Mouse (Mus musculus) retina, postnatal 7 days (tissue): Measurements from ENCODE around the gene Cactin.
A peak's percentile ranks its signal among the peaks of the same experiment; 100 is the strongest.

ENCODE experiments used
- DNase-seq: peaks from one replicate; pipeline ENCODE4 v3.0.0-alpha.2; 2012; ENCODE audit warnings: low read depth, low spot score

Cactin gene

DNA sequence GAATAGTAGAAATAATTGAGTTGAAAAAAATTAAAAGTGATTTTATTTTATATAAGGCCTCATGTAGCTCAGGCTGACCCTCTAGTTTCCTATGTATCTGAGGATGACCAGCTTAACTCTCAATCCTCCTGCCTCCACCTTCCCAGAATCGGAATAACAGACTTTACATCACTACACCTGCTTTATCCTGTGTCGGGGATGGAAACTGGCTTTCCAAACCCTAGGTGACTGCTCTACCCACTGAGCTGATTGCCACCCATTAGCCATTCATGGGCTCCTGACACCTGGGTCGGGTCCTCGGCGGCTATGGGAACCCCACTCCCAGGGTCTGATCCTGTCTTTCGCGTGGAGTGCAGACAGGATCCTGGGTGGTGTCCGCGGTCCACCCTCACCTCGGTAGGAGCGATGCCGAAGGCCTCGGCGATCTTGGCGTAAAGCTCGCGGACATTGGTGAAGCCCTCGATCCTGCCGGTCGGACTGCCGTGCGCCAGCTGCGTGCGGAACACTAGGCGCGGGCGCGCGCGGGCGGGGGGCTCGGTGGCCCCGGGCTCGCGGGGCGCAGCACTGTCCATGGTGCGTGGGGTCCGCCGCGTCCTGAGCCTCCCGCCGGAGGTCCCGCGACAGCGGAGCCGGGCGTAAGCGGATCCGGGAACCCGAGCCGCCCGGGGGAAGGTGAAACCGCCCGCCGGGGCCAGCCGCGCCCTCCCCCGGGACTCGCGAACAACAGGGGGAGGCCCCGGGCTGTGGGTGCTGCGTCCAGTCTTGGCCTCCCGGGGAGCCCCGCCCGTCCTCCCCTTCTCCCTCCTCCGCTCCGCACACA is 22.0 kb downstream of the Cactin start, which contains the start of gene Gipc3:
Gene Gipc3, minus strand, starts transcription at position 581 of the 820 bp plus-strand sequence.
- DNase-seq = no peak

DNA sequence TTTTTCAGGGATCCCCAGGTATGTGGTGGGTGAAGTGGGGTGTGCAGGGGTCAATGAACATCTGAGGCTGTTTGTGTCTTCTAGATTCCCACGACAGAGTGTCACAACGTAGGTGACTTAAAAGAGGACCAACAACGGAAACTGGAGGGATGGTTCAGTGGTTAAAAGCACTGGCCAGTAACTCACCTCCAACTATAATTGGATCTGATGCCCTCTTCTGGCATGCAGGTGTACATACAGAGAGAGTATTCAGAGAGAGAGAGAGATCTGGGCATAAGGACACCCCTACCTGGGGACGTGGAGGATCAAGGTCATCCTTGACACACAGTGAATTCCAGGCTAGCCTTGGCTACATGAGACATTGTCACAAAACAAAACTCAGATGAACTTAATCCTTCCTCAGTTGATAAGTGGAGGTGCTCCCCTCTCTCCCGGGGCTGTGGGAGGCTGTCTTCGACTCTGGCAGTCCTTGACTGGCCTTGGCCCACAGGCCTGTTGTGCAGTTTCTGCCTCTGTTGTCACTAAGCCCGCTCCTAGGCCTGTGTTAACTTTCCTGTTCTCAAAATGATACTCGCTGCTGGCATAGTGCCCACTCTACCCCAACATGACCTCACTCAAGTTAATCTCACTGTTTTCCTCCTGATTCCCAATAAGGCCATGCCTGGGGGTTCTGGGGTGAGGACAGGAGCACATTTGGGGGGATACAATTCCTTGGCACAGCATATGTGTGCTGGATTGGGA is 23.7 kb downstream of the Cactin start:
- no peak for DNase-seq

DNA sequence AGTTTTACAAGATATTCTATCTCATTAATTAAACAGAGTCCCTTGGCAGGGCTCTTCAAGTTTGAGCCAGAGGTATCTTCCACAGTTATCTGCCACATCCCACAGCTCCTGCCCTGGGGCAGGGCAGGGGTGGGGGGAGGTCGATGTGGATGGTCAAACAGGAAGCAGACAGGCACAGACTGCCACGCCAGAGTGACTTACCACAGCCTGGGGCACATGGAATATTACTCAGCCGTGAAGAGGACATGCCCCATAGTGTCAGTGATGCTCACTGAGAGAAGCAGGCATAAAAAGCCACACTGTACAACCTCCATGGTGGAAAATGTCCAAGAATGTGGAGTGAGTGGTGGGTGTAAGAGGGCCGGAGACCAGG is 24.2 kb downstream of the Cactin start:
- no peak for DNase-seq

DNA sequence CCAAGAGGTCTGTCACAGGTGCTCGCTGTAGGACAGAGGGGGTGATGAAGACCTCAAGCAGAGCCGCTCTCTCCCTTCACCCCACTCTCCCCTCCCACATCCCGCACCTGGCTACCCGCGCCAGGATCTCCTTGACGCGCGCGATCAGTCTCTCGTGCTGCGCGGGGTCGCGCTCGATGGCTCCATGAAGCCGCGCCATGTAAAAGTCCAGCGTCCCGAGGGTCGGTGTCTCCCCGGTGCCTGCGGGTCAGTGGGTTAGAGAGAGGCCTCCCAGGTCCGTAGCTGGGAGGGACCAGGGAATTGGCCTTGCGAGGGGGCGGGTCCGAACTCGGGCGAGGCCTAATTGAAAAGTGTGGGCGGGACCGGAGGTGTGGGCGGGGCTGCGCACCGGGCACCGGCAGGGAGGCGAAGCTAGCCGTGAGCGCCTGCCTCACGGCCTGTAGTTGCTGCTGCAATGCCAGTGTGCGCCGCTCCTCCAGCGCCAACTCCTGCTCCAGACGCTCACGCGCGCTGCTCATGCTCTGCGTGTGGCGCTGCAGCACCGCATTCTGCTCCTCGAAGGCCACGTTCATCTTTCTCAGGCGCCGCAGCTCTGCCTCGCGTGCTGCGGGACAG is 25.7 kb downstream of the Cactin start:
- peak; percentile 42 for DNase-seq

DNA sequence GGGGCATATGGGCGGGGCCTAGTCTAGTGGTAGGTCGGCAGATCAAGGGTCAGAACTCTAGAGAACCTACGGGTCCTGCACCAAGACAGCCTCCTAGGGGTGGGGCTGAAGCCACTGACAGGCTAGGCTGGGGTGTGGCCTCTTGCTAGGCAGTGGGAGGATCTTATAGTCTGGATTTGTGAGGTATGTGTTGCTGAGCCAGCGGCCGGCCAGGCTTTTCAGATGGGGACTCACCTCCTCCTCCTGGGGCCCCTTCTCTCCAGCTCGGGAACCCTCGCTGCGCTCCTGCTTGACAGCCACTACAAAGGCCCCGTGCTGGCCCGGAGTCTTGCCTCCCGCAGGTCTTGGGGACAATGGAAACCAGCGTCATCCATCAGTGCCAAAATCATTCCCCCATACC is 28.2 kb downstream of the Cactin start:
- no peak for DNase-seq

DNA sequence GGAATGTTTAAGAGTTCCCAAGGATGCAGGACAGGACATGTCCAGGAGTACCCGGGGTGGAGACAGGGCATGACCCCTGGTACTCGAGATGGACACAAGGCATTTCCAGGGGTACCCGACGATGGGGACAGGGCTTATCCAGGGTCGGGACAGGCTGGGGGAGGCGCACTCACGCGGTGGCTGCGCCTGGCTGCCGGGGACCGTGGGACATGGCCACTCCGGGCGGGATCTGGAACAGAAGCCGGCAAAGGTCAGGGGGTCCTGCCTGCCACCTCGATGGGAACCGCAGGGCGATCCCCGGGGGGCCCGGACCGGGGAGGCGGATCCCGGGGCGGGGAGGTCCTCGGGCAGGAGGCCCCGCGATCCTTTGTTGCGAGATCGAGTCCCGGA is 29.1 kb downstream of the Cactin start:
- DNase-seq = no peak

DNA sequence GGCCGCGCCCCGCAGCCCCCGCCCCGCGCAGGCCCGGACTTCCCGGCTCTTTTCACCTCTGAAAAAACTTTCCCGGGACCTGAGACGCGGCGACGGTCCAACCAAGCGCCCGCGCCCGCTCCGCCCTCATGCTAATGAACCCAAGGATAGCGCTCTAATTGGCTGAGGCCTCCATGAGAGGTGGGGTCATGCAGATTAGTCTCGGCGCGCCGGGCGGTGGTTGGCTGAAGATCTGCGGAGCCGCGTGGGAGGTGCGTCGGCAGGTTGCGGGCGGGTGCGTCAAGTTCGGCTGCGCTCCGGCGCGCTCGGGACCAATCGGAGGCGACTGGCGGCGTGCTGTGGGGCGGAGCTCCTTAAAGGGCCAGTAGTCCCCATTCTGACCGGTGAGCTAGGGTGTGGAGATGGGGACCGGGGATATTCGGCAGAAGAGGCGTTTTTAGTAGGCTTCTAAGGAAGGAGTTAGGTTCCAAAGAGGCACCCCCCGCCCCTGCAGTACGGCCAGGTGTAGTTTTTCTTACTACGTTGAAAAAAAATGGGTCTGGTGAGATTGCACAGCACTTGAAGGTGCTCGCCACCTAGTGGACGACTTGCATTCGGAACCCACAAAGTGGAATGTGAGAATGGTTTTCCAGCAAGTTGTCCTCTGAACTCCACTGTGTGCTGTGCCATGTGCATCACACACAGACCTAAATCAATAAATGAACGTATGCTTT is 29.6 kb downstream of the Cactin start, which contains the start of gene Hmg20b:
Gene Hmg20b, minus strand, starts transcription at position 130 of the 713 bp plus-strand sequence.
- DNase-seq = peak; percentile 97

DNA sequence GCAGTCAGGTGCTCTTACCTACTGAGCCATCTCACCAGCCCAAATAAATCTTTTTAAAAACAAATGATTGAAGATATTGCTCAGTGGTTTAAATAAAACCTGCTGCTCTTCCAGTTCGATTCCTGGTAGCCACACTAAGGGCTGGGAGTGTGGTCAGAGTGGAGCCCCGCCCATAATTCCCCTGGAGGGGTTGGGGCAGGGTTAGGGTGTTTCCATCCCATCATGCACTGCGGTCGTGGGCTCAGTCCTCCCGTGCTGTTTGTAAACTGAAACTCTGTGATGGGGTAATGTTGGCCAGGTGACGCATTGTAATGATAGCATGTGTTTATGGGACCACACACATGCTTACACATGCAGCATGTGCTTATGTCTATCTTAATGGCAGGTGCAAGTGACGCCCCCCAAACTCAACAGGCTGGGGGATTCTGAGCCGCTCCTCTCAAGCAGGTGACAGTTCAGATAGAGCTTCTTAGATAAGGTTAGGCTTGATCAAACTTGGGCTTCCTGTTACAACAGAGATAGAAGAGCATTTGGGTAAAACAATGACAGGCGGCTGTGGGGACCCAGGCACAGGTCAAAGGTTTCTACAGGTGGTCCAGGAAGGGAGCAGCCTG is 30.9 kb downstream of the Cactin start:
- no peak for DNase-seq

DNA sequence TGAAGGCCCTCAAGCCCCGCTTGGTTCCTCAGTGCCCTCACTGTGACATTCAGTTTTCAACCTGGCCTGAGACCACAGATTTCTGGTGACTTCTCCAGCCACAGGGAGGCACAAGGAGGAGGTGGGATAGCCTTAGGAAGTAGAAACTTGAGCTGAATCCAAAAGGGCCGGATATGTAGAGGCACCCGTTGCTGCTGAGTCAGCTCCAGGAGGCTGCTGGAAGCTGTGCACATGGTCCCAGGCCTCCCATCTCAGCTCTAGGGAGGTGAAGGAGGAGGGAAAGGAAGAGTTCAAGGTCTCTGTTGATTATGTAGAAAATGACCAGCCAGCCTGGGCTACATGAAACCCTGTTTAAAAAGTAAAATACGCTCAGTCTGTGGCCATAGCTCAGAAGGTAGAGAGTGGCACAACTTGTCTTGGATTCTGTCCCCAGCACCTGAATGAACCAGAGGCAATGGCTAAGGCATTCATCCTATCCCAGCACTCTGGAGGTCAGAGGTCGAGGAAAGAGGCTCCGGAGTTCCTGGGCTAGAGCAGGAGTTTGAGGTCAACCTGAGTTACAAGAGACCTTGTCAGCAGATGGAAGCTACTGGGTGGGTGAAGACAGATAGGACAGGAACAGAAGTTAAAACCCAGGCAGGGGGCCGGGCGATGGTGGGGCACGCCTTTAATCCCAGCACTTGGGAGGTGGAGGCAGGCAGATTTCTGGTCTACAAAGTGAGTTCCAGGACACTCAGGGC is 34.0 kb downstream of the Cactin start:
- no peak for DNase-seq

DNA sequence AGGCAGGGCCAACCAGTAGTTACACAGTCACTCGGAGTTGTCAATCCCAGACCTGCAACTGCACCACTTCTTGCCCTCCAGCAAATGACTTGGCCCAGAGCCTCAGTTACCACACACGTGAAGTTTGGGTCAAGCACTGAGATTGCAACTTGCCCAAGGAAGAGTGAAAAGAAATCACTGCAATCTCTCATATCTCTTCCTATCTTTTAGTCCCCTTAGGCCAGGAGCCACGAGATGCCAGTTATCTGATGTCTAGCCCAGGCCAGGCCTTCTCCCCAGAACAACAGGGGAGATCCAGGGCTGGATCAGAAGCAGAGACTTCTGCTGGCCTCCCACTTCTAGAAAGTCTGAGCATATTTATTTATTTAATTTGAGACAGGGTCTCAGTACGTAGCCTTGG is 34.6 kb downstream of the Cactin start:
- no peak for DNase-seq

DNA sequence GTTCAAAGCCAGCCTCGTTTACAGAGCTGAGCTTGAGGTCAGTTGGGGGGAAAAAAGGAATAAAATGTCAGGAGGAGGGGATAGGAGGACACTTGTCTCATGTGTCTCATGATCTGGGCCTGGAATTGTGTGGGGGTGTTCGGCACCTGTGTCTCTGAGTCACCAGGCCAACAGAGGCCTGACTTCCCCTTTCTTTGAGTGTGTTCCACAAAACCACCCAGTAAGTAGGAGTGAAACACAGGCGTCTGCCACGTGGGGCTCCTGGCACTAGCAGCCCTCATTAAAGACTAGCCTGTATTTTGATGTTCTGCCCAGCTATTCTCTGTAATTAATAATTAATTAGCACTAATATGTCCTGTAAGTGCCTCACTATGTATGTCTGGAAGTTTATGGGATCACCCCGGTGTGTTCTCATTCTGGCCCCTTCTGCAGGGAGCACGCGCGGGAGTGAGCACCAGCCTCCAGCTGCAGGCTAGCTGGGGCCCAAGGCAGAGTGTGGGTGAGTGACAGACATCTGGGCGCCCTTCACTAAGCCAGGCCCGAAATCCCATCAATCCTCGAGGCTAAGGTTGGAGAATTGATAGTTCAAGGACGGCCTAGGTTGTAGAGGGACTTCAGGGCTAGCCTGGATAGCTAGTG is 35.6 kb downstream of the Cactin start:
- no peak for DNase-seq

DNA sequence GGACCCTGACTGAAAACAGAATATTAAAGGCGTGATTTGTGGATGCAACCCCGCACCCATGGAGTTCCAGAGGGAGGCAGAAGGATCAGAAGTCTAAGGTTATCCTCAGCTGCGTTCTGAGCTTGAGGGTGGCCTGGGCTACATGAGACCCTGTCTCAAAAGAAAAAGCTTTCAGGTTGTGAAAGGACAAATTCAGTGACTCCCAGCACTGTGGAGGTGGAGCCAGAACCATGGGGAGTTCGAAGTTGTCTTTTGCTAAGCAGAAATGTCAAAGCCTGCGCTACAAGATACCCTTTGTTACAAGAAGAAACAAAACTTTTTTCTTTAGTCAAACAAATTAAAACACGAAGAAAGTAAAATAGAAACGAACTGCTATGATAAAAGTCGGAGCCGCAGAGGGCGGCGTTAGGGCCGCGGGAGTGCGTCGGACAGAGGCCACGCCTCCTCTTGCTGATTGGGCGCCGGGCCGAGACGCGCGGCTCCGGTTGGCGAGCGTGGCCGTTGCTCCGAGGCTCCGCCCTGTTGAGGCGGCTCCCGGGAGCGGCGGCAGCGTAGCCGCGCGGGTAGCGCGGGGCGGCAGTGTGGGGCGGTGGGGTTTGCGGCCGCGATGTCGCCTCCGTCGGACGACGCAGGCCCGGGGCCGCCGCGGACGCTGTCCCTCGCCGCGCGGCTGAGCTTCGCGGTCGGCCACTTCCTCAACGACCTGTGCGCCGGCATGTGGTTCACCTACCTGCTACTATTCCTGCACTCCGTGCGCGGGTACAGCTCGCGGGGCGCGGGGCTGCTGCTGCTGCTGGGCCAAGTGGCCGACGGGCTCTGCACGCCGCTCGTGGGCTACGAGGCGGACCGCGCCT is 36.3 kb downstream of the Cactin start, which contains the start of gene Mfsd12:
Gene Mfsd12, plus strand, starts transcription at position 501 of the 854 bp plus-strand sequence.
- DNase-seq = peak; percentile 76

DNA sequence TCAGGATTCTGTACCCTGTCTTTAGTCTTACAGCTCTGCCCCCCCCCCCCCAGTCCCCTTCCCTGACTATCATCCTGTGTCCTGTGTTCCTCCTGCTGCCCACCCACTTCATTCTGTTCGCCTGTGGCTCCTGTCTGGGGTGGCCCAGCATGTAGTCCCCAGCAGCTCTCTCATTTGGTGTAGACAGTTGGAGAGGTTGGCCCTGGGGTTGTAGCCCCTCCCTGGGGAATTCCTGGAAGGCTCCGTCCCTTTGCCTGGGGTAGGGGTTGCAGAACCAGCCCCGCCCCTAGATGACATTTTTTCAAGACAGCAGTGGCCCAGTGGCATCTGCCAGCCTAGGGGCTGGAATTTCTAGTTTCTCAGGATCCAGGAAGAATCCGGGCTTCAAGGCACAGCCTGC is 37.3 kb downstream of the Cactin start:
- no peak for DNase-seq

DNA sequence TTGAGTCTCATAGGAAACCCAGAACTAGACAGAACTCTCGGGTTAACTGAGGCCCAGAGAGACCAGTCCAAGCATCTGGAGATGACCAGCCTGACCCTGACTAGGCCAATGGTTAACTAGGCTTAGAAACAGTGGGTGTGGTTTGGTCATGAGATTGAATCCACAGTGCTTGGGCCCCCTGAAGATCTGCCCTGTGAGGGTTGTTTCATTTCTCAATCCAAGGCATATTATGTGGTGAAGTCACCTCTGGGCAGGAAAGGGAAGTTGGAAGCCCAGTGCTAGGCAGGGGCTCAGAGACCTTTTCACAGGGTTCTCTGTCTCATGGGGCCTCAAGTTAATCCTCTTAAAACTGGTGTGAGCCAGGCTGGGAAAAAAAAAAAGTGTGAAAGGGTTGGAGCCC is 37.9 kb downstream of the Cactin start:
- no peak for DNase-seq

DNA sequence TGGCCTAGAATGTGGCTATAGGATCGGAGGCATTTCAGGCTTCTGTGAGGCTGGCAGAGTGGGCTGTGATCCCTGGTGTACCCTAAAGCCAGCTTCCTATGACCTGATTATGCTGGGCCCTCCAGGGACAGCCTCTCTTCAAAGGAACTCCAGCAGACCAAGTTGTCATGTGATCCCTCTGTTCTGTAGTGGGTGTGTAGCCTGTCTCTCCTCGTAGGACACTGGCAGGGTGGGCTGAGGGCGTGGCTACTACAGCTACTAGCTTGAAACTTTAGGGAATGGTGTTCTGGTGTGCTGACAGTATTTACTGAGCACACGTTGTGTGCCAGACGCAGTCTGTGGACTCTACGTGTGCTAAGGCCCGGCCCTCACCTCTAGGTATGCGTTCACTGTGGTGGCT is 39.8 kb downstream of the Cactin start:
- no peak for DNase-seq

DNA sequence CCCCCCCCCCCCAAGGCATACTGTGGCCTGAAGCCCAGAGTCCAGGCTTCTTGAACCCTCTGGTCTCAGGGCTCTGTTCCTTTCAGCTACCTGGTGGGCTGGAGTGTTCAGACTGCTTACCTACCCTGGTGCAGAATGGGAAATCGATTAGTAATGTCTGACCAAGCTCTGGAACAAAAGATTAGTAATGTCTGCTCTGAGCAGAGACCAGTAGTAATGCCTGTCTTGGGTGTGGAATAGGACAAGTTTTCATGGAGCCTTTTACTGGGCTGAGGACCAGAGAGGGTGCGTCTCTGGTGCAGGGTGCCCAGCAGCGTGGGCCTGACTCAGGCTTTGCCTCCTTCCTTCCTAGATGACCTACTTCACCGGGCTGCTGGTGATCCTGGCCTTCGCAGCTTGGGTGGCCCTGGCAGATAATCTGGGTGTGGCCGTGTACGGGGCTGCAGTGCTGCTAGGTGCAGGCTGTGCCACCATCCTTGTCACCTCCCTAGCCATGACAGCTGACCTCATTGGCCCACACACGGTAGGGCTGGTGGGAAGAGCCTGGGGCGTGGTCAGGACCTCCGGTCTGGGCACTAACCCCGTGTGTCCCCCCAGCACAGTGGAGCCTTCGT is 41.5 kb downstream of the Cactin start:
- DNase-seq = no peak

DNA sequence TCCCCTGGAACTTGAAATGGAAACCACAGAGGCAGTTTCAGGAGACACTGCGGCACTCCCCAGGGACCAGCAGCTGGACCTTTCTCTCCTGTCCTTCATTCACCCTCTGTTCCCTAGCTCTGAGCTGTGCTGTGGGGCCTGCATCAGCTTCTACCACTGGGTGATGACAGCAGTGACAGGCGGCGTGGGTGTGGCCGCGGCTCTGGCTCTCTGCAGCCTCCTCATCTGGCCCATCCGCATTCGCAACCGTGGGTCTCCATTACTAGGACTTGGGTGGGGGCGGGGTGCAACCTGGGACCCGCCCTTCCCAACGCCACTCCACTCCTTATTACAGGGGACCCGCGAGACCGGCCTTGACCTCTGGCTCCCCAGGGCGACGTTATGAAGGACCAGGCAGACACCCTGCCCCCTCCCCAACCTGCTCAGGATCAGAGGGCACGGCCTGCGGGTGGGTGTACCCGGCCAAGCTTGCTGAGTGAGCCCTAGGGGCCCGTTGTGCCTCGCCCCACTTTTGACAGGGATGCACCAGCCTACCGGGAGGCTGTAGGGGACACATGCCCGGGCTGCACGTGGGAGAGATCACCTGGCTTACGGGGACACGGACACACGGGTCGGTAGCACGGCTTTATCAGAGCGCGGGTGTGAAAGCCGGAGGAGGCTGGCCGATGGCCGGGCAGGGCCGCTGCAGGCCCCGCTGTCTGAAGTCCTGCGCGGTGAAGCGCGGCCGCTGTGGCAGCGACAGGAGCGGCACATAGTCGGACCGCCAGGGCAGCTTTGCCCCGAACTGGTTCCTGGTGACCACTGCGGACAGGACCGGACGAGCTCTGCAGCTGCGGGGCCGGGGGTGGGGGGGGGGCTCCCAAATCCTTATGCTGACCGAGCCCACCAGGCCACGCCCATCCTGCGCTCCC is 42.8 kb downstream of the Cactin start:
- DNase-seq = no peak

DNA sequence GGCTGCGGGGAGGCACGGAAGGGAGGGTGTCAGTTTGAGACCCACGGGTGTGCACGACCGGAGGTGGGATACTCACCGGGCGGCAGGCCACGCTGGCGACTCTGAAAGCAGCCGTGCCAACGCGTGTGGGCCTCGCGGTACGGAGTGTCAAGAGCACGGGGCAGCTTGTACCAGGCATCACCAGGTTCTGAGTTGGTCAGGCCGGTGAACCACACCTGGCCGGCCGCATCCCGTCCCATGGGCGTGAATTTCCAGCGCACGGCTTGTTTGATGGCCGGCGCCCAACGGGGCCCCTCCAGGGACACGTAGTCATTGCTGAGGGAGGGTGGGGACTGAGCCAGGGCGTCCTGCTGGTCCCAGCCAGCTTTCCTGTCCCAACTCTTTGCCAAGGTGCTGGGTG is 43.8 kb downstream of the Cactin start:
- DNase-seq = no peak
